Mouse (Mus musculus): ENCODE measurements at regions not wholly inside any gene's neighbourhood (a gene's known extent, or its start where the extent isn't known, plus 50 kb on each side); places are given as distances from the start of the nearest gene placed in this dataset.

GRCm38 (mm10) chr10:39216142-39216904, 52.7 kb upstream of the Ccn6 start:
- no peak for DNase-seq

- no peak for DNase-seq
Observed at GRCm38 (mm10) chr10:39214563-39214962, 51.0 kb upstream of the Ccn6 start.

Measured in kidney, postnatal 4 days (tissue).